Mouse (Mus musculus): ENCODE measurements around the gene Fam161b. TPM values are rescaled to one million over a fixed set of nuclear protein-coding genes. Genes with fewer than 3 reads are reported as not detected.

The Fam161b gene
- polyA plus RNA-seq, 2 experiments: 0.81 to 1.5 TPM

- DNase-seq (ENCODE audit: low read depth in 3 of 3, low spot score in 3 of 3) (no peak), ATAC-seq (ENCODE audit: insufficient read depth) (no peak)
- H3K9me3 ChIP-seq (ENCODE audit: control insufficient read depth, low read length): no peaks in the 10 kb centered on the region
- no peaks in the 10 kb centered on the region for H3K27me3 ChIP-seq (ENCODE audit: control insufficient read depth, insufficient read depth, low read length)
- no peak overlapping the region for H3K4me2 ChIP-seq (ENCODE audit: low read depth)
- H3K4me3 ChIP-seq (ENCODE audit: insufficient read depth in 1 of 2, low read depth in 2 of 2, low read length in 2 of 2): no peak overlapping the region
- no peak overlapping the region for H3K27ac ChIP-seq
- TF ChIP-seq EP300 (IDR thresholded peaks at IDR 0.05; ENCODE audit: low read depth) (no peak), CTCF (IDR thresholded peaks at IDR 0.05; ENCODE audit: low read depth) (no peak)
- 83% methylated on average over 6 of the region's 6 CpGs for WGBS (ENCODE audit: insufficient replicate concordance)
- peaks cover 10 to 16% of the 10 kb centered on the region in 2 experiments for H3K4me1 ChIP-seq (replicated peaks; ENCODE audit: control insufficient read depth in 2 of 2, insufficient read depth in 2 of 2, low read length in 1 of 2)
- no peak overlapping the region for H3K9ac ChIP-seq (replicated peaks)
- H3K36me3 ChIP-seq (replicated peaks; ENCODE audit: control insufficient read depth, insufficient read depth, low read depth): no peaks in the 10 kb centered on the region
Observed at GRCm38 (mm10) chr12:84404541-84404940, 42.9 kb upstream of the Fam161b start.

GRCm38 (mm10) chr12:84402923-84403322 lies 41.3 kb upstream of the Fam161b start:
- no peak overlapping the region for H3K27ac ChIP-seq
- H3K27me3 ChIP-seq (ENCODE audit: control insufficient read depth, insufficient read depth, low read length): no peaks in the 10 kb centered on the region
- ATAC-seq (ENCODE audit: insufficient read depth) (no peak; the same call in 1 of the 2 replicates), DNase-seq (ENCODE audit: low read depth in 3 of 3, low spot score in 3 of 3) (no peak)
- H3K9me3 ChIP-seq (ENCODE audit: control insufficient read depth, low read length): no peaks in the 10 kb centered on the region
- H3K9ac ChIP-seq (replicated peaks): no peak overlapping the region
- H3K36me3 ChIP-seq (replicated peaks; ENCODE audit: control insufficient read depth, insufficient read depth, low read depth): no peaks in the 10 kb centered on the region
- 62% methylated on average over 9 of the region's 9 CpGs for WGBS (ENCODE audit: insufficient replicate concordance)
- H3K4me3 ChIP-seq (ENCODE audit: insufficient read depth in 1 of 2, low read depth in 2 of 2, low read length in 2 of 2): no peak overlapping the region
- TF ChIP-seq CTCF (IDR thresholded peaks at IDR 0.05; ENCODE audit: low read depth) (no peak), EP300 (IDR thresholded peaks at IDR 0.05; ENCODE audit: low read depth) (no peak)
- peaks cover 10 to 12% of the 10 kb centered on the region in 2 experiments for H3K4me1 ChIP-seq (replicated peaks; ENCODE audit: control insufficient read depth in 2 of 2, insufficient read depth in 2 of 2, low read length in 1 of 2)
- no peak overlapping the region for H3K4me2 ChIP-seq (ENCODE audit: low read depth)

- ATAC-seq (ENCODE audit: insufficient read depth) (no peak), DNase-seq (ENCODE audit: low read depth in 3 of 3, low spot score in 3 of 3) (no peak)
- TF ChIP-seq EP300 (IDR thresholded peaks at IDR 0.05; ENCODE audit: low read depth): no peak
- no peak for TF ChIP-seq CTCF (IDR thresholded peaks at IDR 0.05; ENCODE audit: low read depth)
- peak overlapping the region; percentile 15 for H3K4me2 ChIP-seq (ENCODE audit: low read depth)
- no peaks in the 10 kb centered on the region for H3K27me3 ChIP-seq (ENCODE audit: control insufficient read depth, insufficient read depth, low read length)
- H3K27ac ChIP-seq: peak overlapping the region; percentile 18; the same call in 1 of the 2 replicates
- 51% methylated on average over 3 of the region's 3 CpGs for WGBS (ENCODE audit: insufficient replicate concordance)
- no peak overlapping the region; the same call in 1 of the 2 replicates for H3K9ac ChIP-seq (replicated peaks)
- no peaks in the 10 kb centered on the region for H3K9me3 ChIP-seq (ENCODE audit: control insufficient read depth, low read length)
- no peaks in the 10 kb centered on the region for H3K36me3 ChIP-seq (replicated peaks; ENCODE audit: control insufficient read depth, insufficient read depth, low read depth)
- peaks cover 5 to 8% of the 10 kb centered on the region in 2 experiments; a peak in 3 of 4 replicates for H3K4me1 ChIP-seq (replicated peaks; ENCODE audit: control insufficient read depth in 2 of 2, insufficient read depth in 2 of 2, low read length in 1 of 2)
- H3K4me3 ChIP-seq (ENCODE audit: insufficient read depth in 1 of 2, low read depth in 2 of 2, low read length in 2 of 2): no peak overlapping the region
Observed at GRCm38 (mm10) chr12:84400653-84401052, 39.0 kb upstream of the Fam161b start.

- Histone ChIP-seq H3K4me1 (replicated peaks; ENCODE audit: control insufficient read depth in 2 of 2, insufficient read depth in 2 of 2, low read length in 1 of 2) (peaks cover 5 to 8% of the 10 kb centered on the region in 2 experiments; a peak in 3 of 4 replicates), H3K9me3 (ENCODE audit: control insufficient read depth, low read length) (no peaks in the 10 kb centered on the region), H3K27me3 (ENCODE audit: control insufficient read depth, insufficient read depth, low read length) (no peaks in the 10 kb centered on the region), H3K4me2 (ENCODE audit: low read depth) (peak overlapping the region; percentile 15), H3K4me3 (ENCODE audit: insufficient read depth in 1 of 2, low read depth in 2 of 2, low read length in 2 of 2) (no peak overlapping the region), H3K36me3 (replicated peaks; ENCODE audit: control insufficient read depth, insufficient read depth, low read depth) (no peaks in the 10 kb centered on the region), H3K9ac (replicated peaks) (no peak overlapping the region), H3K27ac (no peak overlapping the region)
- DNase-seq (ENCODE audit: low read depth in 3 of 3, low spot score in 3 of 3) (no peak), ATAC-seq (ENCODE audit: insufficient read depth) (no peak)
- WGBS (ENCODE audit: insufficient replicate concordance): 64% methylated on average over 3 of the region's 3 CpGs
- TF ChIP-seq EP300 (IDR thresholded peaks at IDR 0.05; ENCODE audit: low read depth) (no peak), CTCF (IDR thresholded peaks at IDR 0.05; ENCODE audit: low read depth) (no peak)
Observed at GRCm38 (mm10) chr12:84400068-84400467, 38.4 kb upstream of the Fam161b start.

GRCm38 (mm10) chr12:84399663-84400062 lies 38.0 kb upstream of the Fam161b start:
- no peak overlapping the region for H3K27ac ChIP-seq
- 63% methylated on average over 9 of the region's 9 CpGs for WGBS (ENCODE audit: insufficient replicate concordance)
- no peak overlapping the region for H3K9ac ChIP-seq (replicated peaks)
- no peak overlapping the region for H3K4me3 ChIP-seq (ENCODE audit: insufficient read depth in 1 of 2, low read depth in 2 of 2, low read length in 2 of 2)
- TF ChIP-seq CTCF (IDR thresholded peaks at IDR 0.05; ENCODE audit: low read depth): no peak
- no peak for TF ChIP-seq EP300 (IDR thresholded peaks at IDR 0.05; ENCODE audit: low read depth)
- peaks cover 5 to 8% of the 10 kb centered on the region in 2 experiments; a peak in 3 of 4 replicates for H3K4me1 ChIP-seq (replicated peaks; ENCODE audit: control insufficient read depth in 2 of 2, insufficient read depth in 2 of 2, low read length in 1 of 2)
- H3K36me3 ChIP-seq (replicated peaks; ENCODE audit: control insufficient read depth, insufficient read depth, low read depth): no peaks in the 10 kb centered on the region
- DNase-seq (ENCODE audit: low read depth in 3 of 3, low spot score in 3 of 3) (no peak), ATAC-seq (ENCODE audit: insufficient read depth) (no peak)
- H3K27me3 ChIP-seq (ENCODE audit: control insufficient read depth, insufficient read depth, low read length): no peaks in the 10 kb centered on the region
- H3K4me2 ChIP-seq (ENCODE audit: low read depth): no peak overlapping the region
- no peaks in the 10 kb centered on the region for H3K9me3 ChIP-seq (ENCODE audit: control insufficient read depth, low read length)
